Mouse (Mus musculus) neural tube, embryonic 11.5 days (tissue): Measurements from ENCODE around the gene Fgr. TPM values are rescaled to one million over a fixed set of nuclear protein-coding genes. Genes with fewer than 3 reads are reported as not detected.

Experiments
- ATAC-seq: fragments of 200-750 bp; cut with Nextera tagmentation; 2 replicates; pipeline ENCODE4 v1.8.0; 2017; ENCODE audit warnings: moderate number of reproducible peaks, mild to moderate bottlenecking, moderate TSS enrichment, moderate library complexity; ENCODE audit not compliant: insufficient read depth, low FRiP score, low TSS enrichment
- DNase-seq: peaks from one replicate; pipeline ENCODE4 v3.0.0-alpha.2; 2015; ENCODE audit warnings: low spot score
- H3K27ac ChIP-seq: fragments of 300-500 bp; sonication (generic); 2 replicates; pipeline ENCODE4 v1.5.1; 2014; ENCODE audit warnings: low read depth, mild to moderate bottlenecking, low read length
- H3K27me3 ChIP-seq: fragments of 300-500 bp; sonication (generic); 2 replicates; pipeline ENCODE4 v1.6.1; 2014; ENCODE audit warnings: mild to moderate bottlenecking, low read length, mixed read lengths; ENCODE audit not compliant: control insufficient read depth, insufficient read depth
- H3K36me3 ChIP-seq: fragments of 300-500 bp; sonication (generic); 2 replicates; pipeline ENCODE4 v1.6.1; 2014; ENCODE audit warnings: mild to moderate bottlenecking, low read length, moderate library complexity, mixed read lengths; ENCODE audit not compliant: control insufficient read depth, insufficient read depth
- H3K4me1 ChIP-seq: fragments of 300-500 bp; sonication (generic); 2 replicates; pipeline ENCODE4 v1.6.1; 2014; ENCODE audit warnings: low read length, mixed read lengths; ENCODE audit not compliant: control insufficient read depth, insufficient read depth
- H3K4me2 ChIP-seq: fragments of 300-500 bp; sonication (generic); 2 replicates; pipeline ENCODE4 v1.6.1; 2014; ENCODE audit warnings: low read depth, mild to moderate bottlenecking, moderate library complexity
- H3K4me3 ChIP-seq: fragments of 300-500 bp; sonication (generic); 2 replicates; pipeline ENCODE4 v1.5.1; 2014; ENCODE audit warnings: low read depth, low read length
- H3K9ac ChIP-seq: fragments of 300-500 bp; sonication (generic); 2 replicates; pipeline ENCODE4 v1.6.1; 2014; ENCODE audit warnings: mild to moderate bottlenecking, low read length
- H3K9me3 ChIP-seq: fragments of 300-500 bp; sonication (generic); 2 replicates; pipeline ENCODE4 v1.6.1; 2016; ENCODE audit warnings: low read length; ENCODE audit not compliant: control insufficient read depth
- WGBS: fragments of 180-500 bp; shearing (Covaris S2); extraction: QIAGEN DNeasy Blood & Tissue Kit; methylation state at CpG from one replicate; pipeline ENCODE4 v1.1.7; 2014; 5-methylcytosine and 5-hydroxymethylcytosine counted together
- polyA plus RNA-seq: library from polyadenylated mRNA; unstranded; fragments of >200 nt; fragmentation: Nextera tagmentation; extraction: Ambion mirVana; gene quantifications from 2 replicates; pipeline ENCODE4 v1.2.1, GENCODE M21; 2014

Fgr gene
- polyA plus RNA-seq, 1 experiment from 2014 or later: 0.24 TPM

- Histone ChIP-seq H3K27me3 (peaks cover 6% of the 10 kb centered on the region; the same call in 1 of the 2 replicates), H3K36me3 (no peaks in the 10 kb centered on the region), H3K4me2 (no peak overlapping the region), H3K4me1 (peaks cover 47% of the 10 kb centered on the region), H3K4me3 (no peak overlapping the region), H3K9ac (no peak overlapping the region), H3K9me3 (no peaks in the 10 kb centered on the region), H3K27ac (no peak overlapping the region)
- DNase-seq (no peak), ATAC-seq (no peak)
- WGBS: 35% methylated on average over 10 of the region's 10 CpGs
Measured at GRCm38 (mm10) chr4:133014896-133015709, 41.2 kb downstream of the Fgr start.

GRCm38 (mm10) chr4:133015710-133016651 lies 42.1 kb downstream of the Fgr start:
- peaks cover 56% of the 10 kb centered on the region for H3K4me1 ChIP-seq
- no peak overlapping the region for H3K4me2 ChIP-seq

GRCm38 (mm10) chr4:133016677-133017415 lies 43.0 kb downstream of the Fgr start:
- Histone ChIP-seq H3K27ac (no peak overlapping the region), H3K4me3 (no peak overlapping the region), H3K4me2 (0 out of 2 replicates have a peak overlapping the region, but pooled peaks have one; percentile 16), H3K27me3 (no peaks in the 10 kb centered on the region), H3K4me1 (peaks cover 64% of the 10 kb centered on the region), H3K36me3 (no peaks in the 10 kb centered on the region), H3K9me3 (no peaks in the 10 kb centered on the region), H3K9ac (no peak overlapping the region; the same call in 1 of the 2 replicates)
- no peak for ATAC-seq
- 48% methylated on average over 4 of the region's 4 CpGs for WGBS
- DNase-seq: no peak

More at GRCm38 (mm10) chr4:133015710-133016651, 42.1 kb downstream of the Fgr start:
- 40% methylated on average over 9 of the region's 9 CpGs for WGBS
- Histone ChIP-seq H3K9me3 (no peaks in the 10 kb centered on the region), H3K4me3 (no peak overlapping the region), H3K9ac (no peak overlapping the region; the same call in 1 of the 2 replicates), H3K27me3 (0 out of 2 replicates have a peak, but pooled peaks cover 1% of the 10 kb centered on the region), H3K27ac (no peak overlapping the region), H3K36me3 (no peaks in the 10 kb centered on the region)
- ATAC-seq (no peak), DNase-seq (no peak)

- no peak overlapping the region for H3K27ac ChIP-seq
- DNase-seq: no peak
- no peak overlapping the region for H3K4me2 ChIP-seq
- peaks cover 73% of the 10 kb centered on the region for H3K4me1 ChIP-seq
- H3K9me3 ChIP-seq: no peaks in the 10 kb centered on the region
- no peaks in the 10 kb centered on the region for H3K27me3 ChIP-seq
- no peak overlapping the region for H3K4me3 ChIP-seq
- no peak for ATAC-seq
- H3K36me3 ChIP-seq: no peaks in the 10 kb centered on the region
- no peak overlapping the region for H3K9ac ChIP-seq
- 59% methylated on average over 6 of the region's 6 CpGs for WGBS
Measured at GRCm38 (mm10) chr4:133017597-133018262, 43.8 kb downstream of the Fgr start.

GRCm38 (mm10) chr4:133018263-133018798 lies 44.4 kb downstream of the Fgr start:
- DNase-seq (no peak), ATAC-seq (no peak)
- no peak overlapping the region for H3K4me3 ChIP-seq
- H3K4me1 ChIP-seq: peaks cover 76% of the 10 kb centered on the region
- H3K27me3 ChIP-seq: no peaks in the 10 kb centered on the region
- no peak overlapping the region for H3K4me2 ChIP-seq
- no peak overlapping the region for H3K27ac ChIP-seq
- WGBS: 68% methylated on average over 3 of the region's 3 CpGs
- no peak overlapping the region for H3K9ac ChIP-seq
- H3K9me3 ChIP-seq: no peaks in the 10 kb centered on the region
- H3K36me3 ChIP-seq: no peaks in the 10 kb centered on the region

- H3K27me3 ChIP-seq: no peaks in the 10 kb centered on the region
- DNase-seq (no peak), ATAC-seq (no peak)
- H3K4me1 ChIP-seq: peaks cover 79% of the 10 kb centered on the region
- WGBS: 26% methylated on average over 4 of the region's 6 CpGs
- no peaks in the 10 kb centered on the region for H3K9me3 ChIP-seq
- H3K9ac ChIP-seq: no peak overlapping the region; the same call in 1 of the 2 replicates
- no peak overlapping the region for H3K4me2 ChIP-seq
- peak overlapping the region; percentile 24; the same call in 1 of the 2 replicates for H3K27ac ChIP-seq
- no peak overlapping the region for H3K4me3 ChIP-seq
- no peaks in the 10 kb centered on the region for H3K36me3 ChIP-seq
Measured at GRCm38 (mm10) chr4:133020721-133021120, 46.8 kb downstream of the Fgr start.

GRCm38 (mm10) chr4:133021181-133021671 lies 47.3 kb downstream of the Fgr start:
- ATAC-seq: peak; percentile 28; the same call in 1 of the 2 replicates
- 6% methylated on average over 9 of the region's 9 CpGs for WGBS
- peak; percentile 59 for DNase-seq
- Histone ChIP-seq H3K4me3 (no peak overlapping the region), H3K27me3 (no peaks in the 10 kb centered on the region), H3K9ac (no peak overlapping the region), H3K4me1 (peaks cover 79% of the 10 kb centered on the region), H3K9me3 (no peaks in the 10 kb centered on the region), H3K4me2 (peak overlapping the region; percentile 42), H3K36me3 (no peaks in the 10 kb centered on the region), H3K27ac (peak overlapping the region; percentile 24)
